Mouse (Mus musculus): Measurements from ENCODE around the gene Xrcc3.

DNA sequence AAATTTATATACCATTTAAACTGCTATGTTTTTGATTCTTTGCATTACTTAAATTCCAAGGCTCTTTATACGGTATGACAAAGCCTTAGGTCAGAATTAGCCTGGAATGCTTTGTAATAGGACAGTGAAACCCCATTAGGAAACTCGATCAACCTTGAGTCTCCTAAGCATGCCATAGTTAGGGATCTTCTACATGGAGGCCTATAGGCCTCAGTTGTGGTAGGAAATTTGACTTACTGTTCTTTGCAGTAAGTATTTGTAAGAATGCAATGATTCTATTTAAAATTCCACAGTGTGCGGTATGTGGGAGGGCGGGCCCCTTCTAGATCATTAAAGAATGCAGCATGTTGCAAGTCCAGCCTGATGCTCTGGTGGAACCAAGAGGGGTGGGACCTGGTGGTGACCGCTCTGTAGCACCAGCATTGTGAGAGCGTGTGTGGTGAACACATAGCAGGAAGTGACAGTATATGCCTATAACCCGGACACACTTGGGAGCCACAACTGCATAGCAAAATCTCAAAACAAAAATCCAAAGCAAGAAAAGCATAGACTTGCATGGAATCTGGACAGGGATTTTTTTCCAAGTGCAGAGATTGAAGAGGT lies 53.3 kb downstream of the Xrcc3 start:
- no peak for TF ChIP-seq CTCF (IDR thresholded peaks at IDR 0.05; ENCODE audit: low read depth)
- no peak for TF ChIP-seq EP300 (optimal IDR thresholded peaks at IDR 0.05)
